Mouse (Mus musculus): ENCODE data around the gene Rfk.

DNA sequence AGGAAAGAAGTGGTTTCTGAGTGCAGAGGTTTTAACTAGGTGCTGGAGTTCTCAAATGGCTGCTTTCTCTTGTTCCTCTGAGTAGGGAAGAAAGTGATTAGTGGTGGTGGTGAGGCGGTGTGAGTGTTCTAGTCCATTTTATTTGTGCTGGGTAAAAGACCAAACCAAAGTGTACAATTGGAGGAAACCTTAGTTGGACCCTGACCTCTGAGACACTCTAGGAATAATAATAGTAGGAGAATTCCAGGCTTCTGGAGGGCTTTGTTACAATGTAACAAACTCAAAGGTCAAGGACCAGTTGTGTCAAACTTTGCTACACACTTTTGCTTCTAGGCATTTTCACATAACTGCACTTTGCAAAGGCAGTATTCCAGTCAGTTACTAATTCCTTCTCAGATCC is 42.8 kb downstream of the Rfk start:
- TF ChIP-seq GATA1 (IDR thresholded peaks at IDR 0.05; ENCODE audit: borderline replicate concordance, low read length) (no peak), CTCF (IDR thresholded peaks at IDR 0.05; ENCODE audit: low read depth, low read length) (no peak), POLR2AphosphoS5 (IDR thresholded peaks at IDR 0.05; ENCODE audit: insufficient replicate concordance, low read depth, low read length) (no peak), TAL1 (conservative IDR thresholded peaks at IDR 0.05; ENCODE audit: low read depth, low read length) (no peak)

All from G1E (cell line).